Mouse (Mus musculus) lung, postnatal 0 days (tissue): ENCODE measurements around the gene Nab1. TPM values are rescaled to one million over a fixed set of nuclear protein-coding genes. Genes with fewer than 3 reads are reported as not detected.

Source experiments
- ATAC-seq: fragments of 200-750 bp; cut with Nextera tagmentation; 2 replicates; pipeline ENCODE4 v1.8.0; 2017; ENCODE audit warnings: moderate library complexity
- DNase-seq: peaks from one replicate; pipeline ENCODE4 v3.0.0-alpha.2; 2016; ENCODE audit warnings: low spot score
- H3K27ac ChIP-seq: fragments of 300-500 bp; sonication (generic); 2 replicates; pipeline ENCODE4 v1.5.1; 2014; ENCODE audit warnings: antibody characterized with exemption, mild to moderate bottlenecking, low read length, mixed read lengths
- H3K27me3 ChIP-seq: fragments of 300-500 bp; sonication (generic); replicated peaks from 2 replicates; pipeline ENCODE4 v1.6.1; 2014; ENCODE audit warnings: low read length, mixed read lengths; ENCODE audit not compliant: insufficient read depth
- H3K36me3 ChIP-seq: fragments of 300-500 bp; sonication (generic); 2 replicates; pipeline ENCODE4 v1.6.1; 2014; ENCODE audit warnings: low read length, mixed read lengths; ENCODE audit not compliant: insufficient read depth
- H3K4me1 ChIP-seq: fragments of 300-500 bp; sonication (generic); 2 replicates; pipeline ENCODE4 v1.6.1; 2014; ENCODE audit warnings: antibody characterized with exemption, low read depth, low read length, mixed read lengths; ENCODE audit not compliant: insufficient read depth
- H3K4me2 ChIP-seq: fragments of 300-500 bp; sonication (generic); replicated peaks from 2 replicates; pipeline ENCODE4 v1.6.1; 2014; ENCODE audit warnings: low read depth, mild to moderate bottlenecking, low read length, moderate library complexity, mixed read lengths
- H3K4me3 ChIP-seq: fragments of 300-500 bp; sonication (generic); 2 replicates; pipeline ENCODE4 v1.5.1; 2014; ENCODE audit warnings: low read depth, low read length
- H3K9ac ChIP-seq: fragments of 300-500 bp; sonication (generic); replicated peaks from 2 replicates; pipeline ENCODE4 v1.6.1; 2014; ENCODE audit warnings: low read depth, mild to moderate bottlenecking
- H3K9me3 ChIP-seq: fragments of 300-500 bp; sonication (generic); 2 replicates; pipeline ENCODE4 v1.6.1; 2016; ENCODE audit warnings: low read length, mixed read lengths
- CTCF ChIP-seq: IDR thresholded peaks from 2 replicates; pipeline ENCODE4 v1.5.1; 2016; ENCODE audit warnings: antibody characterized with exemption, mild to moderate bottlenecking
- EP300 ChIP-seq: IDR thresholded peaks from 2 replicates; pipeline ENCODE4 v1.6.1; 2016; ENCODE audit warnings: antibody characterized with exemption, mild to moderate bottlenecking, control low read depth
- WGBS: fragments of 180-500 bp; shearing (Covaris S2); extraction: QIAGEN DNeasy Blood & Tissue Kit; methylation state at CpG from one replicate; pipeline ENCODE4 v1.1.7; 2014; 5-methylcytosine and 5-hydroxymethylcytosine counted together
- polyA plus RNA-seq: library from polyadenylated mRNA; unstranded; fragments of >200 nt; fragmentation: Nextera tagmentation; extraction: Ambion mirVana; gene quantifications from 2 replicates; pipeline ENCODE4 v1.2.1, GENCODE M21; 2015

The Nab1 gene
- polyA plus RNA-seq, 1 experiment from 2014 or later = 16.8 TPM

DNA sequence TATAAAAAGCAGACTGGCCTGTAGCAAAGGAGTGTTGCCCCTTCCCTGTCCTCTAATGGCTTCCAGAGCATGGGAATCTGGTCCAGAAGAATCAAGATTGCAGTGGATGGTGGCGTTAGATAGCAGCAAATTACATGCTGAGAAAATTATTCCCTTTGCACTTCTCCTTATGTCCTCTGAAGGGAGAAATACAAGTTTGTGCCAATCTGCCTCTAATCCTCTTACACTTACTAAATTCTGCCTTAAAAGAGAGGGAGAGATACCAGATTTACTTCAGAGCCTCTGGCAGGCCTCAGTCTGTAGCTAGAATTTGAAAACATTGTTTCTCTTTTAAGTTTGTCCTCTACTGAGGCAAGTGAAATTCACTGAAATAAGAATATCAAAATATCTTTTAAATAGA lies 5.7 kb upstream of the Nab1 start:
- WGBS = 72% methylated on average over 1 of the region's 1 CpGs
- no peak overlapping the region for H3K4me2 ChIP-seq
- no peak overlapping the region for H3K27ac ChIP-seq
- H3K27me3 ChIP-seq = no peaks in the 10 kb centered on the region
- ATAC-seq (no peak), DNase-seq (no peak)
- H3K4me1 ChIP-seq = no peaks in the 10 kb centered on the region
- H3K9me3 ChIP-seq = no peaks in the 10 kb centered on the region
- no peak overlapping the region for H3K9ac ChIP-seq
- no peaks in the 10 kb centered on the region for H3K36me3 ChIP-seq
- H3K4me3 ChIP-seq = no peak overlapping the region
- TF ChIP-seq CTCF (no peak), EP300 (no peak)

DNA sequence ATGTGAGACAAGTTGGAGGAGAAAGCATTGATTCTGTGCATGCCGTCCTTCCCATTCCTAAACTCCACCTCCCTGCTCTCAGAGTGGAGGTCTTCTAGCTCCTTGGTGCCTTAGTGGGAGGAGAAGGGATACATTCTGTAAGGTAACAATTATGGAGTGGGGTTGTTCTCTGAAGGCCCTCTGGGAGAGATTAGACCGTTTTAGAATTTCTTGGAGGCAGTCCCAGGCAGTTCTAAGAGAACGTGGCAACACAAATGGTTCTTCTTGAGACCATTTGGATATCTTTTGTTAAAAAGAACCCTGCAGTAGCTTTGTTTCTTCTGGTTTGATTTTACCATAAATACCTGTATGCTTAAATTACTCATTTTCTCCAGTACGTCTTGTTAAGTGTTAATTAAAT lies 1.8 kb upstream of the Nab1 start:
- Histone ChIP-seq H3K4me2 (no peak overlapping the region), H3K27ac (peak overlapping the region; percentile 48), H3K36me3 (no peaks in the 10 kb centered on the region), H3K27me3 (no peaks in the 10 kb centered on the region), H3K4me1 (no peaks in the 10 kb centered on the region), H3K9me3 (no peaks in the 10 kb centered on the region), H3K4me3 (no peak overlapping the region), H3K9ac (no peak overlapping the region)
- DNase-seq = no peak
- TF ChIP-seq EP300 (no peak), CTCF (no peak)
- ATAC-seq = no peak
- 45% methylated on average over 4 of the region's 4 CpGs for WGBS

DNA sequence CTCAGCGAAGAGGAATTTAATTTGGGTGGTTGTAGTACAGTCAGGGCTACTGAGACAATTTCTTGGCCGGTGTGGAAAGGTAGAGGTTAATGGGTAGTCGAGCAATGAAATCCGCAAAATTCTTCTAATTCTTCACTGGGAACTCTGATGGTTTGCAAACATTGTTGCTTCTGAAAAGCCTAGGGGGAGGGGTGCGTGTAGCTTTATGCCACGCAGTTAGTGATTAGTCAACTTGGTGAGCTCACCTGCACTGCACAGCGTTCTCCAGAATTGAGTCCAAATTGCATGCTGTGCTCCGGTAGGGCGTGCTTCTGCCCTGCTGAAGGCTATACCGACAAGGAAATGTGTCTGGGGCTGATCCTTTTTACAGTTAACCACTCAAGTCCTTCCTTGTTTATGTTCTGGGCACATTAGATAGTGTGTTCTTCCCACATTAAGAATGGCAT lies 1.2 kb upstream of the Nab1 start:
- WGBS = 30% methylated on average over 10 of the region's 10 CpGs
- H3K9me3 ChIP-seq = no peaks in the 10 kb centered on the region
- peak overlapping the region; percentile 48 for H3K27ac ChIP-seq
- peak; percentile 36 for ATAC-seq
- H3K9ac ChIP-seq = no peak overlapping the region
- TF ChIP-seq CTCF = no peak
- TF ChIP-seq EP300 = peak; percentile 53
- H3K4me2 ChIP-seq = peak overlapping the region; percentile 23; the same call in 1 of the 2 replicates
- H3K27me3 ChIP-seq = no peaks in the 10 kb centered on the region
- H3K36me3 ChIP-seq = no peaks in the 10 kb centered on the region
- H3K4me1 ChIP-seq = no peaks in the 10 kb centered on the region
- no peak overlapping the region for H3K4me3 ChIP-seq
- DNase-seq = peak; percentile 79

DNA sequence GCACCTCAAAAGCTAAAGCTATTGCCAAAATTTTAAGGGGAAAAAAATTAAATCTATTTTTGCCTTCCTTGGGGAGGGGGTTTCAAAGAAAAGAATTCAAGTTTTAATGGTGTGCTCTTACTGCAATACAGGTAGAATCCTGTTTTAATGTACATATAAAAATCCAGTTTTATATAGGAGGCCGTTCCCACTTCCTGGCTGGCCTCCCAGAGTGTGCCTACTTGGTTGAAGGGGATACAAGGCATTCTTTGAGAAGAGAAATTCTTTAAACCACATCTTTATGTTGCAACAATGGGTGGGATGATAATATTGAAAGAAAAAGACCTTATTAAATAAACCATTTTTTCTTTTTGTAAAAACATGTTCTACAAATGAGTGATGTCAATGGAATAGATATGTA lies 611 bp upstream of the Nab1 start:
- peak overlapping the region; percentile 96; the same call in 1 of the 2 replicates for H3K27ac ChIP-seq
- no peak overlapping the region for H3K9ac ChIP-seq
- TF ChIP-seq CTCF (no peak), EP300 (no peak)
- no peak for ATAC-seq
- no peak overlapping the region for H3K4me3 ChIP-seq
- no peaks in the 10 kb centered on the region for H3K9me3 ChIP-seq
- no peaks in the 10 kb centered on the region for H3K4me1 ChIP-seq
- H3K36me3 ChIP-seq = no peaks in the 10 kb centered on the region
- WGBS = 14% methylated on average over 1 of the region's 1 CpGs
- no peaks in the 10 kb centered on the region for H3K27me3 ChIP-seq
- peak; percentile 37 for DNase-seq
- peak overlapping the region; percentile 78; the same call in 1 of the 2 replicates for H3K4me2 ChIP-seq

DNA sequence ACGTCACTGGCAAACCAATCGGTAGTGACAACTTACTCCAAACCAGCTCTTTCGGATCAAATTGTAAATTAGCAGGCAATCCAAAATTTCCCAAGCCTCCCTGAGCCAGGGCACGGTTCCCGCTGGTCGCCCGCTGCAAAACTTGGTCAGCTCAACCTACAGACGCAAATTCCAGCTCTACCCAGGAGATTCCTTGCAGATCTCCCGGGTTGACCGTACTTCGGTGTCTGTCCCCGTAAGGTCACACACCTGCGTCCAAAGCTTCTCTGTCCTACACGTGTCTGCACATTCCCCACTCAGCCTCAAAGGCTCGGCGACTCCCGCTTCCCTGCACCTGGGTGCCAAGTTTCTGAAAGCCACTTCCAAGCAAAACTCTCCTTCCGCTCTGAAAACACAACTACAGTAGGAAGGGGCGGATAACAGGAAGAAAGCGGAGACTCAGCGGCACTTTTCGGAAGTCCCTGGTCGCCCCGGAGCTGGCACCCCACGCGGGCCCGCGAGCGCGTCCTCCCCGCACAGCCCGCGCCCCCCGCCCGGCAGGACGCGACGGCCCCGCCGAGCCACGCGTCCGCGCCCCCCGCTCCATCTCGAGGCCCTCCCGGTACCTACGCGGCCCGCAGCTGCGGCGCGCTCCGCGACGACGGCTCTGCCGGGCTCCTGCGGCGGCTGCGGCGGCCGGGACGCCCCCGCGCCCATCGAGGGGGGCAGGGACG lies 722 bp downstream of the Nab1 start:
- WGBS = 1% methylated on average over 45 of the region's 68 CpGs

DNA sequence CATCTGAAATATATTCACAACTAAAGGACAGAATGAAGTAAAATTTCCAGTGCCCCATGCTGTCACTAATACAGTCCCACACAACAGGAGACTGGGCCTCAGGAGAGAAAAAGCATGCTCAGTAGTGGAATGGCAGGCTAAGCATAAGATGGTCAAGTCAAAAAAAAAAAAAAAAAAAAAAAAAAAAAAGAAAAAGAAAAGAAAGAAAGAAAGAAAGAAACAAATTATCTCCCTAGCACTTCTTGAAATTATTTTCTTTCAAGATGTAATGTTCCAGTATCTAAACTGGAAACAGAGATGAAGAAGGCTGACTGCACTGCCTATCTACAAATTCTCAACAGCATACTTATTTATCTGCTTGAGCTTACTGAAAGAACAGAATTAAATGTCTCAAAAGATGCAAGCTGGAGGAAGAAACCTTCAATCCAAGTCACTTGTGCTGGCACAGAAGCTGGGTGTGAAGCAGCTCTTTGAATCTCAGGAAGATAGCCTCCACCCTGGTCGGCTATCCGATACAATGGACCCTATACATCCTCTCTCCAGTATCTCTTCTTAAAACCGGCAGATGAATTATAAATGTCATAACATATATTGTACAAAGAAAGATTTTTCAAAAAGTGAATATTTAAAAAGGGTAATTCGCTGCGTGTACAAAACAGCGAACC lies 1.6 kb downstream of the Nab1 start:
- Histone ChIP-seq H3K4me2 (peak overlapping the region; percentile 78), H3K9ac (no peak overlapping the region), H3K27ac (peak overlapping the region; percentile 96; the same call in 1 of the 2 replicates), H3K27me3 (no peaks in the 10 kb centered on the region), H3K9me3 (no peaks in the 10 kb centered on the region), H3K4me3 (peak overlapping the region; percentile 95), H3K36me3 (no peaks in the 10 kb centered on the region), H3K4me1 (no peaks in the 10 kb centered on the region; the same call in 1 of the 2 replicates)
- ATAC-seq = no peak
- DNase-seq = no peak
- TF ChIP-seq CTCF (no peak), EP300 (no peak)
- WGBS = 10% methylated on average over 6 of the region's 6 CpGs

More for the DNA sequence above, 722 bp downstream of the Nab1 start:
- H3K27me3 ChIP-seq = no peaks in the 10 kb centered on the region
- TF ChIP-seq CTCF = no peak
- TF ChIP-seq EP300 = no peak
- no peaks in the 10 kb centered on the region for H3K9me3 ChIP-seq
- peak overlapping the region; percentile 96 for H3K27ac ChIP-seq
- H3K9ac ChIP-seq = peak overlapping the region; percentile 84
- H3K4me3 ChIP-seq = peak overlapping the region; percentile 95
- no peaks in the 10 kb centered on the region; the same call in 1 of the 2 replicates for H3K4me1 ChIP-seq
- DNase-seq (peak; percentile 78), ATAC-seq (peak; percentile 53)
- peak overlapping the region; percentile 78 for H3K4me2 ChIP-seq
- H3K36me3 ChIP-seq = no peaks in the 10 kb centered on the region
